Mouse (Mus musculus) CH12.LX (cell line): ENCODE data around the gene Mgat3. TPM values are rescaled to one million over a fixed set of nuclear protein-coding genes. Genes with fewer than 3 reads are reported as not detected.

ENCODE experiments used
- DNase-seq: peaks from one replicate; pipeline ENCODE4 v3.0.0-alpha.2; 2013; ENCODE audit errors: extremely low read depth
- H3K27ac ChIP-seq: 2 replicates; pipeline ENCODE4 v1.5.1; 2012; ENCODE audit warnings: low read depth, mild to moderate bottlenecking, control low read depth, moderate library complexity; ENCODE audit not compliant: insufficient read depth
- H3K27me3 ChIP-seq: replicated peaks from 2 replicates; pipeline ENCODE3; 2012; ENCODE audit warnings: inconsistent platforms
- H3K36me3 ChIP-seq, 2 experiments: replicated peaks in 1 of 2; 2 replicates each; pipeline versions ENCODE3 to v1.6.1; 2012; ENCODE audit warnings: inconsistent platforms in 1 of 2, low read length in 1 of 2, mild to moderate bottlenecking in 1 of 2, mixed read lengths in 1 of 2, moderate library complexity in 1 of 2; ENCODE audit not compliant: control insufficient read depth in 1 of 2, insufficient read depth in 1 of 2
- H3K4me1 ChIP-seq, 2 experiments: 2 replicates each; pipeline ENCODE4 v1.6.1; 2012; ENCODE audit warnings: inconsistent platforms in 1 of 2, moderate library complexity in 1 of 2; ENCODE audit not compliant: insufficient read depth in 2 of 2, control insufficient read depth in 1 of 2
- H3K4me2 ChIP-seq: 2 replicates; pipeline ENCODE4 v1.6.1; 2012; ENCODE audit warnings: low read depth, mild to moderate bottlenecking, control low read depth; ENCODE audit not compliant: poor library complexity, insufficient read depth, severe bottlenecking
- H3K4me3 ChIP-seq, 3 experiments: fragments of 150-350 bp in 1 of 3; sonication (generic) in 1 of 3; replicated peaks in 1 of 3; 2 replicates each; pipeline versions ENCODE3 to v1.5.1; 2011 to 2012; ENCODE audit warnings: low read depth in 2 of 3, low read length in 2 of 3, mild to moderate bottlenecking in 2 of 3, moderate library complexity in 2 of 3, control low read depth in 1 of 3, improper control_type of control experiment in 1 of 3, inconsistent platforms in 1 of 3, mixed read lengths in 1 of 3; ENCODE audit not compliant: poor library complexity in 1 of 3
- H3K79me2 ChIP-seq: replicated peaks from 2 replicates; pipeline ENCODE4 v1.6.1; 2012; ENCODE audit warnings: mild to moderate bottlenecking, moderate library complexity; ENCODE audit not compliant: control insufficient read depth, poor library complexity, insufficient read depth, severe bottlenecking; ENCODE audit errors: extremely low read depth
- H3K9ac ChIP-seq: 2 replicates; pipeline ENCODE4 v1.6.1; 2012; ENCODE audit warnings: low read depth, mild to moderate bottlenecking, control low read depth, moderate library complexity; ENCODE audit not compliant: insufficient read depth
- H3K9me3 ChIP-seq: replicated peaks from 2 replicates; pipeline ENCODE3; 2012; ENCODE audit warnings: low read length, inconsistent platforms, mixed read lengths
- BHLHE40 ChIP-seq: IDR thresholded peaks from 2 replicates; pipeline ENCODE4 v1.6.1; 2011; ENCODE audit warnings: mild to moderate bottlenecking, low read depth, low read length, improper control_type of control experiment
- CHD1 ChIP-seq: IDR thresholded peaks from 2 replicates; pipeline ENCODE4 v1.6.1; 2012; ENCODE audit warnings: low read depth, low read length, improper control_type of control experiment, inconsistent platforms
- CHD2 ChIP-seq: IDR thresholded peaks from 2 replicates; pipeline ENCODE4 v1.6.1; 2011; ENCODE audit warnings: low read length, improper control_type of control experiment
- MAX ChIP-seq: IDR thresholded peaks from 2 replicates; pipeline ENCODE4 v1.6.1; 2011; ENCODE audit warnings: low read length, improper control_type of control experiment
- MXI1 ChIP-seq: IDR thresholded peaks from 2 replicates; pipeline ENCODE4 v1.6.1; 2011; ENCODE audit warnings: mild to moderate bottlenecking, low read depth, low read length, improper control_type of control experiment
- MYC ChIP-seq: IDR thresholded peaks from 2 replicates; pipeline ENCODE4 v1.6.1; 2011; ENCODE audit warnings: low read depth, mild to moderate bottlenecking, improper control_type of control experiment, low read length
- PAX5 ChIP-seq: IDR thresholded peaks from 2 replicates; pipeline ENCODE4 v1.6.1; 2012; ENCODE audit warnings: low read length, inconsistent platforms, mixed read lengths
- POLR2AphosphoS2 ChIP-seq: IDR thresholded peaks from 2 replicates; pipeline ENCODE4 v1.6.1; 2011; ENCODE audit warnings: low read depth, low read length, improper control_type of control experiment
- RAD21 ChIP-seq: IDR thresholded peaks from 2 replicates; pipeline ENCODE4 v1.6.1; 2011; ENCODE audit warnings: low read depth, mild to moderate bottlenecking, low read length, improper control_type of control experiment, moderate library complexity
- SIN3A ChIP-seq: IDR thresholded peaks from 2 replicates; pipeline ENCODE4 v1.6.1; 2012; ENCODE audit warnings: low read length, improper control_type of control experiment, inconsistent platforms
- ZC3H11A ChIP-seq: IDR thresholded peaks from 2 replicates; pipeline ENCODE4 v1.6.1; 2012; ENCODE audit warnings: low read depth, mild to moderate bottlenecking, inconsistent platforms, low read length, improper control_type of control experiment
- ZMIZ1 ChIP-seq: IDR thresholded peaks from 2 replicates; pipeline ENCODE4 v1.6.1; 2012; ENCODE audit warnings: low read depth, mild to moderate bottlenecking, inconsistent platforms, low read length, improper control_type of control experiment
- ZNF384 ChIP-seq: IDR thresholded peaks from 2 replicates; pipeline ENCODE4 v1.6.1; 2012; ENCODE audit warnings: low read depth, low read length, improper control_type of control experiment, inconsistent platforms
- dilution Hi-C: fragments of 300-500 bp; cut with MboI; formaldehyde crosslinking; loops from 2 replicates; pipeline ENCODE4 v1.14.3; 2020; ENCODE audit warnings: low sequenced_read_pairs; ENCODE audit not compliant: extremely low pct_unique_long_range_greater_than_20kb, extremely low pct_ligation_motif_present
- in situ Hi-C: fragments of 300-500 bp; cut with MboI; formaldehyde crosslinking; loops from 3 replicates; pipeline ENCODE4 v1.14.3; 2019; ENCODE audit warnings: low sequenced_read_pairs, low pct_ligation_motif_present, low pct_unique_long_range_greater_than_20kb, mixed read lengths
- polyA plus RNA-seq: library from polyadenylated mRNA; unstranded; fragments of >175 nt; gene quantifications from 2 replicates; pipeline ENCODE4 v1.2.1, GENCODE M21; 2012; ENCODE audit warnings: low read depth; ENCODE audit not compliant: insufficient read length
- total RNA-seq, 2 experiments: library from RNA; depleted of rRNA; stranded (reverse); fragments of 300-350 nt in 1 of 2; fragments of >200 nt in 1 of 2; gene quantifications; 2 replicates each; pipeline ENCODE4 v1.2.3; 2012 to 2014

The Mgat3 gene
- total and polyA plus RNA-seq, 3 experiments = 0.09 to 0.36 (median 0.21) TPM

DNA sequence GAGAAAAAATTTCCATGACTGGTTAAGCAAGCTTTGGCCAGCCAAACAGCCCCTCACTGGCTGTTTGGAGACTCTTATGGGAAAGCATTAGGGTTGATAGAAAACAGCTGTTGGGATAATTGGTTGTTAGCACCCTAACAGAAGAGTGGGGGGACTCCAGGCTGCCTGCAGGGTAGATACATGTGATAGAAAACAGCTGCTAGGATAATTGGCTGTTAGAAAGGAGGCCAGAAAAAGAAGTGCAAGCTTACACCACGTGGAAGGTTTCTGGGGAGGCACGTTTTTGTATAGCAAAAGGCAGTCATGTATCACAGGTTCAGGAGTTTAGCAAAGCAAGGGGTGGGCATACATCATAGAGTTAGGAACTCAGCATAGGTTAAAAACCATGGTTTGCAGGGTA lies 80.0 kb downstream of the Mgat3 start:
- no peaks in the 10 kb centered on the region for H3K9me3 ChIP-seq
- no peak overlapping the region for H3K9ac ChIP-seq
- H3K27ac ChIP-seq = 0 out of 2 replicates have a peak overlapping the region, but pooled peaks have one; percentile 30
- H3K4me3 ChIP-seq = peak overlapping the region in 2 of 3 experiments; percentile 67 to 94
- no peak for DNase-seq
- peaks cover 56 to 72% of the 10 kb centered on the region in 2 experiments for H3K36me3 ChIP-seq
- dilution Hi-C loops (no loop called here), in situ Hi-C loops (loop anchor here (25.0 kb wide), 1 partner anchor 709 kb away; no protein-coding TSS in a partner anchor)
- H3K79me2 ChIP-seq = peaks cover 19% of the 10 kb centered on the region
- H3K27me3 ChIP-seq = no peaks in the 10 kb centered on the region
- peaks cover 9 to 32% of the 10 kb centered on the region in 2 experiments for H3K4me1 ChIP-seq
- no peak for TF ChIP-seq PAX5
- peak; percentile 62; the same call in 1 of the 2 replicates for TF ChIP-seq MXI1
- TF ChIP-seq ZMIZ1 = 0 out of 2 replicates have a peak, but pooled peaks have one; percentile 22
- TF ChIP-seq MAX = 0 out of 2 replicates have a peak, but pooled peaks have one; percentile 57
- peak; percentile 25; the same call in 1 of the 2 replicates for TF ChIP-seq BHLHE40
- TF ChIP-seq SIN3A = 0 out of 2 replicates have a peak, but pooled peaks have one; percentile 39
- TF ChIP-seq MYC = peak; percentile 69
- no peak for TF ChIP-seq CHD2
- no peak for TF ChIP-seq RAD21
- H3K4me2 ChIP-seq = peak overlapping the region; percentile 68; the same call in 1 of the 2 replicates

DNA sequence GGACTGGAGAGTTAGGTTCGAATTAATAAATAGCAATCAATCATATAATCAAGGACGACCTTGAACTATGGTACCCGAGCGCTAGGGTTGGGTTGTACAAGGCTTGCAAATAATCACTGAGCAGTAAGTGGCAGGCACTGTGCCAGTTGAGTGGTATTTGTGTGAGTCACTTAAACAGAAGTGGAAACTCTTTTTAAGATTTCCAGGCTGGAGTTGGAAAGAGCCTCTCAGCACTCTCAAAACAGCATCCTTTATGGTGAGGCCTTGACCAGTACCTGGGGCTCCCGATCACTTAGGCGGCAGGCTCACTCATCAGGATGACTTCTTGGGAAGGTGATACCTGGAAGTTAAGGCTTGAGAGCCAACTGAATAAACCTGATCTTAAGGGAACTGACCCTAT lies 80.7 kb downstream of the Mgat3 start:
- in situ Hi-C loops (loop anchor here (25.0 kb wide), 1 partner anchor 708 kb away; no protein-coding TSS in a partner anchor), dilution Hi-C loops (no loop called here)
- Histone ChIP-seq H3K79me2 (peaks cover 17% of the 10 kb centered on the region), H3K4me2 (peak overlapping the region; percentile 68), H3K27me3 (no peaks in the 10 kb centered on the region), H3K27ac (peak overlapping the region; percentile 71), H3K4me1 (peaks cover 12 to 35% of the 10 kb centered on the region in 2 experiments), H3K9me3 (no peaks in the 10 kb centered on the region), H3K9ac (peak overlapping the region; percentile 96), H3K36me3 (peaks cover 55 to 72% of the 10 kb centered on the region in 2 experiments), H3K4me3 (peak overlapping the region; percentile 67 to 94 (median 82))
- DNase-seq = peak; percentile 24
- no peak for TF ChIP-seq MYC
- no peak for TF ChIP-seq ZC3H11A
- TF ChIP-seq POLR2AphosphoS2 = peak; percentile 43; the same call in 1 of the 2 replicates
- TF ChIP-seq ZNF384 = no peak
- TF ChIP-seq CHD1 = 0 out of 2 replicates have a peak, but pooled peaks have one; percentile 69
